In the genomic region with DNA sequence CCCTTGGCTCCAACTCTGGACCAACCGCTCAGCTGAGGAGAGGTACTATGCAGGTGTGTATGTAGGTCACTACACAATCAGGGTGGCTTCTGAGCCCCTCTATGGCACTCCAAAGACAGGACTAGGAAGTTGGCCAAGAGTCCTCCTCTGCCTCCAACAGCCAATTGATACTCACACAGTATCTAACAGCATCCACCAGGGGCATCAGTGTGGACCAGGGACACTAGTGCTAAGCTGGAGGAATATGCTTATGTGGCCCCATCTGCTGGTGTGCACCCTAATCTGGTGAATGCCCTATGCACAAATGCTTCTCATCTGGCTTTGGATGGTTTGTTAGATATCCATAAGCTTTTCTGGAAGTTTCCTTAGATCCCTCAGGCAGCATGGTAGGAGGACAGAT, we compare ENCODE assay signal across 18 mouse cellular contexts.
DNase-seq lines count a peak whose midpoint lies in the region; ATAC-seq and TF ChIP-seq lines count a peak whose summit lies in the region.
"Had no signal": no experiment of that assay in that cellular context is flagged by ENCODE, and none has a peak within 500 bp of the region (broad histone marks: within the 10 kb centered on the region; RNA-seq: fewer than 3 reads in every experiment).

No protein-coding gene starts in this region.

- H3K4me2 ChIP-seq in forebrain, postnatal 0 days (ENCODE audit: low read depth), result no peak overlapping the region
- no peak overlapping the region for H3K4me2 ChIP-seq in forebrain, embryonic 15.5 days (replicated peaks)
- H3K4me2 ChIP-seq: embryonic facial prominence, embryonic 12.5 days; heart, embryonic 12.5 days; hindbrain, embryonic 12.5 days; limb, embryonic 12.5 days; neural tube, embryonic 15.5 days had no signal

- WGBS in forebrain, postnatal 0 days, result 100% methylated on average over 1 of the region's 1 CpGs
- 97% methylated on average over 1 of the region's 1 CpGs for WGBS in forebrain, embryonic 15.5 days

- H3K9me3 ChIP-seq in forebrain, postnatal 0 days (ENCODE audit: low read length), result no peaks in the 10 kb centered on the region
- no peaks in the 10 kb centered on the region for H3K9me3 ChIP-seq in forebrain, embryonic 15.5 days
- H3K9me3 ChIP-seq: embryonic facial prominence, embryonic 12.5 days; heart, embryonic 12.5 days; hindbrain, embryonic 12.5 days; limb, embryonic 12.5 days; neural tube, embryonic 15.5 days had no signal

- H3K27ac ChIP-seq in forebrain, postnatal 0 days (ENCODE audit: low read depth, low read length), result no peak overlapping the region
- no peak overlapping the region for H3K27ac ChIP-seq in forebrain, embryonic 15.5 days (replicated peaks)
- H3K27ac ChIP-seq: embryonic facial prominence, embryonic 12.5 days; hindbrain, embryonic 12.5 days; limb, embryonic 12.5 days; neural tube, embryonic 15.5 days had no signal

- H3K4me3 ChIP-seq in forebrain, postnatal 0 days (ENCODE audit: low read depth, low read length), result no peak overlapping the region
- no peak overlapping the region for H3K4me3 ChIP-seq in forebrain, embryonic 15.5 days
- H3K4me3 ChIP-seq: embryonic facial prominence, embryonic 12.5 days; heart, embryonic 12.5 days; hindbrain, embryonic 12.5 days; limb, embryonic 12.5 days; neural tube, embryonic 15.5 days had no signal

- peak; percentile 41 for TF ChIP-seq CTCF in forebrain, postnatal 0 days (IDR thresholded peaks at IDR 0.05; ENCODE audit: low read depth)

- H3K9ac ChIP-seq in forebrain, postnatal 0 days, result no peak overlapping the region
- H3K9ac ChIP-seq in forebrain, embryonic 15.5 days (replicated peaks), result no peak overlapping the region
- H3K9ac ChIP-seq: embryonic facial prominence, embryonic 12.5 days; heart, embryonic 12.5 days; hindbrain, embryonic 12.5 days; limb, embryonic 12.5 days; neural tube, embryonic 15.5 days had no signal

- ATAC-seq in forebrain, postnatal 0 days, result no peak
- no peak for ATAC-seq in forebrain, embryonic 15.5 days (replicated peaks)
- ATAC-seq in granulocyte monocyte progenitor cell, adult 5-6 weeks (replicated peaks; ENCODE audit: poor library complexity, severe bottlenecking), result no peak
- ATAC-seq: CD4-positive, CD25-positive, alpha-beta regulatory T cell, adult 4 months; Patski had no signal

- H3K4me1 ChIP-seq in forebrain, postnatal 0 days (ENCODE audit: insufficient read depth), result no peaks in the 10 kb centered on the region
- H3K4me1 ChIP-seq in forebrain, embryonic 15.5 days, result no peaks in the 10 kb centered on the region
- H3K4me1 ChIP-seq: embryonic facial prominence, embryonic 12.5 days; hindbrain, embryonic 12.5 days; limb, embryonic 12.5 days; neural tube, embryonic 15.5 days had no signal

- H3K36me3 ChIP-seq in forebrain, postnatal 0 days (ENCODE audit: insufficient read depth), result no peaks in the 10 kb centered on the region
- no peaks in the 10 kb centered on the region for H3K36me3 ChIP-seq in forebrain, embryonic 15.5 days
- H3K36me3 ChIP-seq: embryonic facial prominence, embryonic 12.5 days; heart, embryonic 12.5 days; hindbrain, embryonic 12.5 days; limb, embryonic 12.5 days; neural tube, embryonic 15.5 days had no signal

- no peaks in the 10 kb centered on the region for H3K27me3 ChIP-seq in forebrain, postnatal 0 days (ENCODE audit: insufficient read depth, low read length)
- no peaks in the 10 kb centered on the region for H3K27me3 ChIP-seq in forebrain, embryonic 15.5 days
- H3K27me3 ChIP-seq: embryonic facial prominence, embryonic 12.5 days; heart, embryonic 12.5 days; hindbrain, embryonic 12.5 days; limb, embryonic 12.5 days; neural tube, embryonic 15.5 days; Patski had no signal

- DNase-seq in forebrain, postnatal 0 days, result no peak
- DNase-seq in layer of hippocampus, adult 9-11 months, result peak; percentile 30
- no peak for DNase-seq in layer of hippocampus, postnatal 14 days (ENCODE audit: low spot score in 2 of 2)
- peak; percentile 32 for DNase-seq in 416B (ENCODE audit: low read depth)
- peak; percentile 51 for DNase-seq in brain, adult 2 months (ENCODE audit: low read depth, low spot score)
- DNase-seq in natural killer cell, adult 2 months (ENCODE audit: low spot score in 2 of 2), result no peak
- DNase-seq: layer of hippocampus, postnatal 36 days; lung, postnatal 14 days; thymus, postnatal 14 days had no signal

Comparison
In these comparisons a context has a peak if more than half of its experiments do, and no peak if none do; other contexts are left out.
1. DNase-seq: peak in layer of hippocampus, adult 9-11 months (single experiment), 416B (single experiment) and brain, adult 2 months (single experiment); none in forebrain, postnatal 0 days (single experiment), layer of hippocampus, postnatal 14 days (0 of 2) and natural killer cell, adult 2 months (0 of 2).